Mouse (Mus musculus) layer of hippocampus, adult 8-10 months (tissue): ENCODE data around the gene Gm38655. TPM values are rescaled to one million over a fixed set of nuclear protein-coding genes. Genes with fewer than 3 reads are reported as not detected.
"Not testable (repeated sequence)": the region's sequence is repeated elsewhere in the genome, so short reads cannot be mapped to it uniquely, and the experiment has no call there.

Experiments
- DNase-seq, 2 experiments: peaks; one replicate each; pipeline ENCODE4 v3.0.0; 2022; ENCODE audit warnings: low spot score in 2 of 2
- total RNA-seq, 4 experiments: library from RNA; stranded (reverse); gene quantifications; 2 replicates each; pipeline ENCODE4 v1.2.4; 2022

The Gm38655 gene
- total RNA-seq, 4 experiments from 2014 or later, result not detected

GRCm38 (mm10) chr17:25172558-25172957, 2.7 kb downstream of the Gm38655 start:
- DNase-seq, result no peak

DNA sequence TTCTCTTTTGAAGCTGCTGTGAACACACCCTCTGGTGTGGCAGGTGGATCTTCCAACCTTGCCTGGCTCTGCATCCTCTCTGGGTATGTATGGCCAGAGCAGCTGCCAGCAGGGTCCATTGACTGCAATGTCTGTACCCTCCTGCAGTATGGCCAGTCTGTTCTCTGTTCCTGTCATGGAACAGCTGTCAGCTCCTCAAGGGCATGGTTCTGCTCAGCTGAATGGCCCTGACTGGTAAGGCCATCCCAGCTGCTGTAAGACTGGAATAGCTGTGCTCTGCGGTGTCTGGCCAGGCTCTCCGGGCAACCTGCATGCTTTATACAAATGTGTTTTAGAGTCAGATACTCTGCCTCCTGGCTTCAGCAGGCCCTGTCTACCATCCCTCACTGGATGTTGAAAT, 5.6 kb downstream of the Gm38655 start:
- no peak for DNase-seq

DNA sequence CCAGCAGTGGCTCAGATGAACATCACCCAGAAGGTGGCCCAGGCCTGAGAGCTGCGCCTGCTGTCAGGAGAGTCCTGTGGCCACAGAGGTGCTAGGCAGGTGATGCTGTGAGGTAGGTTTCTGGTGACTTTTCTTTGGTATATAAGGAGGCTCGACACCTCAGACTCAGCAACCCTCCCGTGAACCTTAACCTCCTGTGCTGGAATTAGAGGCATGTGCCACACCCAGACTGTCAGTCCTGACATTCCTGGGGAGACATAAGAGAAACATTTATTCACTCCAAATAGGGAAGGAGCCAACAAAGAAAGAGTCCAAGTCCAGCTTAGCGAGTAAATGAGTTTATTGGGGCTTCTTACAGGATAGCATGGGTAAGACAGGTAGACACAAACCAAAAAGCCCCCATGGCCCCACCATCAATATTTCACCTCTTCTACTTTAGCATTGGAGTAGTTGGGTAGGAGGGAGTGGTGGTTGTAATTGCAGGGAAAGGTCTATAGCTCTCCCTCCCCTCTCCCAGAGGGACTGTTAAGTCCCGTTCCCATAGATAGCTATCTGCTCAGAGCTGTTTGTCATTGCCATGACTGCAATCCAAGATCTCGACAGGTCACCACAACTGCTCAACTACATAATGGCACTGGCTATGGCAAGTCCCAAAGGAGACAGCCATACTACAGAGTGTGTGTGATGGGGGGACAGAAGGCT, 9.2 kb downstream of the Gm38655 start:
- DNase-seq, result no peak

DNA sequence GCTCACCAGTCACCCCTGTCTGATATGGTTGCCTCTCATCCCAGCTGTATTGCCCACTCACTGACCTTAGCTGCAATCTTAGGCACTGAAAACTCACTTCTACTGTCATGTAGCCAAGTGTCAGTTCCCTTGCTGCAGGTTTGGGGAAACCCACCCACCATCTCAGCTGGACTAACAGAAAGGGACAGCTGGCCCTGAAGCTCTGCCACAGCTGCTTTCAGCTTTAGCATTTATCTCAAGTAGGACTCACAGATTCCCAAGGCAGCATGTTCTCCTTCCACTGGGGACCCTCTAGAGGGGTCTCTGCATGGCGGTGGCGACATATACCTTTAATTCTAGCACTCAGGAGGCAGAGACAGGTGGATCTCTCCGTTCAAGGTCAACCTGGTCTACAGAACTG, 10.5 kb downstream of the Gm38655 start:
- DNase-seq, result no peak

DNA sequence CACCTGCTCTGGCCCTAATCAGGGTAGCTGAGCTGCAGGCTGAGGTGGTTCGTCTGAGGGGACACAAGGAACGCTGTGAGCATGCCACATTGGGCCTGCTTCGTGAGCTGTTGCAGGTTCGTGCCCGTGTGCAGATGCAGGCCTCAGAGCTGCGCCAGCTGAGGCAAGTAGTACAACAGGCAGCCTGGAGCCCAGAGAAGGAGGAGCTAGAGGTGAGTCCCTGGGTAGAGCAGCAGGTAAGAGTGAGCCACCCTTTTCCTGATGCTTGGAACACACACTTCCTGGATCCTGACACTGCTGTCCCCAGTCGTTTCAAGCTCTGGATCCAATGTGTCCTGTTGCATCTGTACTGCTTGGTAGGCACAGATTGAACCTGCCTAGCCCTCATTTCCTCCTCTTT, 11.9 kb downstream of the Gm38655 start:
- no peak for DNase-seq

DNA sequence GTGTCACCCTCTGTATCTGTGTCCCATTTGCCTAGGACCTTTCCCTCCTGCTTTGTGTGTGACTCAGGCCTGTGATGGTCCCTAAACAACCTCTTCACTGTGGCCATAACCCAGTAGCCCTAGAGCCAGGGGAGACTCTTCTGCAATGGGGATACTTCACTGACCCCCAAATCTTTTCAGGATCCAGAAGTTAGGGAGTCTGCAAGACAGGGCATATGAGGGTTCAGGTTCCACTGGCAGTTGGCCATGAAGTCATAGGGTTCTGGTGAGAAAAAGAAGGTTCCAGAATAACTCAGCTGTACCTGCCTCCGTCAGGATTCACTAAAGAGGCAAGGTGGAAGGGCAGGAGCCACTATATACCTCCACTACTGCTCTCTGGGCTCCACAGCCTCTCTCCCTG, 13.1 kb downstream of the Gm38655 start, which contains the start of gene Ccdc154:
TSS of gene Ccdc154 (plus strand) at position 301 of the 400 bp plus-strand sequence.
- DNase-seq, result no peak

DNA sequence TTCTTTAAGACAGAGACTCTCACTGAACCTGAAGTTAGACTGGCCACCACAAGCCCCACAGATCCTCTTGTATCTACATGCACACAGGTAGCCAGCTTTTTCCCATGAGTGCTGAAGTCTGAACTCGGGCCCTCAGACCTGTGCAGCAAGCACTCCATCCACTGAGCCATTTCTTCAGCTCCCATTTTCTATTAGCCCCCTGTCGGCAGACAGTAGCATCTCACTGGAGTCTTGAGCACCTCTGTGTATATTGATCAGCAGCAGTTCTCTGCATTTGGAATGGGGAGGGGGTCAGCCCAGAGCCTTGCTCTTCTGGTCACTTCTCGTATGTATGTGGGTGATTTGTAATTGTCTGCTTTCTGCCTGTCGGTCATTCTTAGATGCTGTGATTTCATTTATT, 35.3 kb downstream of the Gm38655 start:
- DNase-seq, result no peak

DNA sequence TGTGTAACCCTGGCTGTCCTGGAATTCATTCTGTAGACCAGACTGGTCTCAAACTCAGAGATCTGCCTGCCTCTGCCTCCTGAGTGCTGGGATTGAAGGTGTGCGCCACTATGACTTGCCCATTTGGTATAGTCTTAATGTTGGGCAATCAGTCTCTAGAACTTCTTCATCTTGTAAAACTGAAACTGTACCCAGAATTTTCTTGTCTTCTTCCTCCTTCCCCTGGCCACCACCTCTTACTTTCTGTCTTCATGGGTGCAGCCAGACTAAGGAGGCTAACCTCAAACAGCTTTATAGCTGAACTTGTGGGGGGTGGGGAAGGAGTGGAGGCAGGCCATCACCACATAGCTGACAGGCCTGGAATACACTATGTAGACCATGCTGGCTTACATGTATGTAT, 36.5 kb downstream of the Gm38655 start:
- DNase-seq, result no peak

- DNase-seq, result no peak
These were observed 39.6 kb downstream of the Gm38655 start for GRCm38 (mm10) chr17:25135622-25136021.

DNA sequence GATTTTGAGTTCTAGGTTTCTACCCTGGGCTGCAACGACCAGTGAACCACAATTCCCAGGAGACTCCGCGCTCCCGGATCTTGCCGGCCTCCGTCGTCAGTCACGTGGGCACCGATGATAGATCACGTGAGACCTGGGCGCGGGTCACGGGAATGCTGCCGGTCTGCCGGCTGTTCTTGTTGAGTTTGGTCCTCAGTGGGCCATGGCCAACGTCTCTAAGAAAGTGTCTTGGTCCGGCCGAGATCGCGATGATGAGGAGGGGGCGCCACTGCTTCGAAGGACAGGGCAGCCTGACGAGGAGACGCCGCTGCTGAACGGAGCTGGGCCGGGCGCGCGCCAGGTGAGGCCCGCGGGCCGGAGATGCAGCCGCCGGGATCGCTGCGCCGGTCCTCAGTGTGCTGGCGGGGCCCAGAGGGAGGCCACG, 42.0 kb downstream of the Gm38655 start, which contains the start of gene Clcn7:
TSS of gene Clcn7 (plus strand) at position 117 of the 424 bp plus-strand sequence.
- DNase-seq, result peak; percentile 92 to 94

DNA sequence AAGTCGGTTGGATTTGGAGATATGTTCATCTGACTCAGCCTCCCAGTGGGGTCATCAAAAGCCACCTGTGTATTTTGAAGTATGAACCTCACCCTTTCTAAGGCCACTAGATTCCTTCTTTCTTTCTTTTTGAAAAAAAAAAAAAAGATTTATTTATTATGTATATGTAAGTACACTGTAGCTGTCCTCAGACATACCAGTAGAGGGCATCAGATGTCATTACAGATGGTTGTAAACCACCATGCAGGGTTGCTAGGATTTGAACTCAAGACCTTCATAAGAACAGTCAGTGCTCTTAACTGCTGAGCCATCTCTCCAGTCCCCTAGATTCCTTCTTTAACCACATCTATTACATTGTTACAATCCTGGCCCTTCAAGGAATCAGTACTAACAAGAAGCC, 45.2 kb downstream of the Gm38655 start:
- no peak for DNase-seq

DNA sequence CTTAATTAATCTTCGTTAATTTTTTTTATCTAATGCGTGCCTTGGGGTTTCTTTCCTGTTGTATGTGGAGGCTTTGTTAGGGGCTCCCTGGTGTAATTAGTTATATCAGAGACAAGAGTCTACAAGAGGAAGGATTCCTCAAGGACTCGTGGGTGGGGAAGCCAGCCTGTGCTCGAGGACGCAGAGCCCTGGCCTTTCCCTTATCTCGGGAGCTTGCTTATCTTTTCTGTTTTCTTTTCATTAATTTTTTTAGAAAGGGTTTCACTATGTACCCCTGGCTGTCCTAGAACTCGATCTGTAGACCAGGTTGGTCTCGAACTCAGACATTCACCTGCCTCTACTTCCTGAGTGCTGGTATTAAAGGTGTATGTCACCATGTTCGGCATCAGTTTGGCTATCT, 47.6 kb downstream of the Gm38655 start:
- no peak for DNase-seq

GRCm38 (mm10) chr17:25127079-25127478, 48.2 kb downstream of the Gm38655 start:
- DNase-seq, result no peak

- not testable (repeated sequence) for DNase-seq
These were observed 49.7 kb downstream of the Gm38655 start for GRCm38 (mm10) chr17:25125442-25126060.

DNA sequence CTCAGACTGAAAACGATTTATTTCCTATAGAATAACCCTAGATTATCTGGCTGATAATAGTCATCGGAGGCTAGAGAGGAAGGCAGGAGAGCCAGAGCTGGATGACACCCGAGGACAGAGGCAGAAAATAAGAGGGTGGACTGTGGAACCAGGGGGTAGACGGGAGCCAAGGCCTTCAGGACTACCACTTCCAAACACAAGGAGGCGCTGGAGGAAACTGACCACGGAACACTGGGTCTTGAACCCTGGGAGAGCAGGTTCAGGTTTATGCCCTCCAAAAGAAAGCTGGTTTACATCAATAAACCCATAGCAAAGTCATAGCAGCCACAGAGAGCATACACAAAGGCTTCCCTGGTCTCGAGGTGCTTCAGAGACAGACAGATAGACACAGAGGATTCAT, 51.3 kb downstream of the Gm38655 start:
- no peak for DNase-seq

Other genes with a start within 250 kb of the Gm38655 start
- 100 to 1,000 TPM; 384 to 435 (median 406) TPM for gene Mapk8ip3, start 238.5 kb downstream of the Gm38655 start, total RNA-seq
- 1 to 10 TPM; 5.5 to 8.8 (median 7.9) TPM for gene Jpt2, start 214.8 kb downstream of the Gm38655 start, total RNA-seq
- gene Cramp1l, start 159.7 kb downstream of the Gm38655 start, total RNA-seq, result 10 to 100 TPM; 25.2 to 28.6 (median 26.7) TPM
- gene Ift140, start 159.4 kb downstream of the Gm38655 start, total RNA-seq, result 10 to 100 TPM; 22.1 to 25.1 (median 23.5) TPM
- gene Tmem204, start 91.9 kb downstream of the Gm38655 start, total RNA-seq, result 1 to 10 TPM; 7.4 to 9.3 (median 8.1) TPM
- gene Telo2, start 59.5 kb downstream of the Gm38655 start, total RNA-seq, result 10 to 100 TPM; 32.8 to 38.7 (median 36.8) TPM
- gene Ptx4, start 54.7 kb downstream of the Gm38655 start, total RNA-seq, result 1 to 10 TPM in 3 of 4 experiments, under 1 TPM in 1; 0.89 to 3.9 (median 1.8) TPM
- 10 to 100 TPM; 54.7 to 61.5 (median 58.9) TPM for gene Clcn7, start 42.1 kb downstream of the Gm38655 start, total RNA-seq
- under 1 TPM in 1 of 4 experiments, not detected in 3; 0.18 TPM for gene Ccdc154, start 13.0 kb downstream of the Gm38655 start, total RNA-seq
- gene BC003965, start 9.1 kb upstream of the Gm38655 start, total RNA-seq, result 10 to 100 TPM; 19.7 to 21.1 (median 20.8) TPM
- gene Unkl, start 12.9 kb upstream of the Gm38655 start, total RNA-seq, result 10 to 100 TPM; 36.0 to 42.6 (median 39.6) TPM
- gene Gnptg, start 64.7 kb upstream of the Gm38655 start, total RNA-seq, result 10 to 100 TPM; 70.8 to 79.1 (median 76.3) TPM
- gene Tsr3, start 64.7 kb upstream of the Gm38655 start, total RNA-seq, result 10 to 100 TPM; 22.9 to 28.4 (median 24.9) TPM
- 10 to 100 TPM in 3 of 4 experiments, 1 to 10 TPM in 1; 9.6 to 16.7 (median 11.0) TPM for gene Baiap3, start 80.9 kb upstream of the Gm38655 start, total RNA-seq
- 100 to 1,000 TPM; 212 to 231 (median 228) TPM for gene Ube2i, start 99.2 kb upstream of the Gm38655 start, total RNA-seq
- not detected for gene Prss34, start 122.9 kb upstream of the Gm38655 start, total RNA-seq
- not detected for gene Prss28, start 133.2 kb upstream of the Gm38655 start, total RNA-seq
- gene Prss29, start 143.2 kb upstream of the Gm38655 start, total RNA-seq, result not detected
- not detected for gene Tpsab1, start 170.1 kb upstream of the Gm38655 start, total RNA-seq
- gene Tpsb2, start 190.8 kb upstream of the Gm38655 start, total RNA-seq, result 1 to 10 TPM in 1 of 4 experiments, under 1 TPM in 3; 0.31 to 1.0 (median 0.59) TPM
- under 1 TPM in 1 of 4 experiments, not detected in 3; 0.47 TPM for gene Tpsg1, start 193.8 kb upstream of the Gm38655 start, total RNA-seq